Mouse (Mus musculus): ENCODE data around the gene Plbd2.

GRCm38 (mm10) chr5:120467026-120467425 is 36.4 kb downstream of the Plbd2 start:
- no peak for TF ChIP-seq CTCF (conservative IDR thresholded peaks at IDR 0.05; ENCODE audit: low read length)
- TF ChIP-seq POU5F1 (IDR thresholded peaks at IDR 0.05; ENCODE audit: borderline replicate concordance, low read length), result no peak

Measured in E14TG2a.4 (cell line).